Mouse (Mus musculus) forebrain, embryonic 14.5 days (tissue): Measurements from ENCODE around the gene Arhgef19. TPM values are rescaled to one million over a fixed set of nuclear protein-coding genes. Genes with fewer than 3 reads are reported as not detected.

Experiments
- ATAC-seq: fragments of 200-750 bp; cut with Nextera tagmentation; 2 replicates; pipeline ENCODE4 v1.8.0; 2017; ENCODE audit warnings: mild to moderate bottlenecking, moderate library complexity
- DNase-seq: peaks from one replicate; pipeline ENCODE4 v3.0.0-alpha.2; 2015; ENCODE audit warnings: low spot score
- H3K27ac ChIP-seq: fragments of 300-500 bp; sonication (generic); 2 replicates; pipeline ENCODE4 v1.5.1; 2014; ENCODE audit warnings: low read depth, mild to moderate bottlenecking, control low read depth, low read length, moderate library complexity
- H3K27me3 ChIP-seq: fragments of 300-500 bp; sonication (generic); replicated peaks from 2 replicates; pipeline ENCODE4 v1.6.1; 2014; ENCODE audit warnings: low read length, control low read depth, mixed read lengths; ENCODE audit not compliant: control insufficient read depth, insufficient read depth
- H3K36me3 ChIP-seq: fragments of 300-500 bp; sonication (generic); 2 replicates; pipeline ENCODE4 v1.6.1; 2014; ENCODE audit warnings: low read length, control low read depth; ENCODE audit not compliant: control insufficient read depth, insufficient read depth
- H3K4me1 ChIP-seq: fragments of 300-500 bp; sonication (generic); 2 replicates; pipeline ENCODE4 v1.6.1; 2014; ENCODE audit warnings: antibody characterized with exemption, low read length, control low read depth; ENCODE audit not compliant: control insufficient read depth, insufficient read depth
- H3K4me2 ChIP-seq: fragments of 300-500 bp; sonication (generic); 2 replicates; pipeline ENCODE4 v1.6.1; 2014; ENCODE audit warnings: mild to moderate bottlenecking, control low read depth, low read length
- H3K4me3 ChIP-seq: fragments of 300-500 bp; sonication (generic); 2 replicates; pipeline ENCODE4 v1.5.1; 2014; ENCODE audit warnings: low read depth, low read length, control low read depth
- H3K9ac ChIP-seq: fragments of 300-500 bp; sonication (generic); 2 replicates; pipeline ENCODE4 v1.6.1; 2014; ENCODE audit warnings: mild to moderate bottlenecking, low read length, control low read depth, moderate library complexity
- H3K9me3 ChIP-seq: fragments of 300-500 bp; sonication (generic); replicated peaks from 2 replicates; pipeline ENCODE4 v1.6.1; 2016; ENCODE audit warnings: low read length, control low read depth, mixed read lengths; ENCODE audit not compliant: control insufficient read depth
- WGBS: fragments of 180-500 bp; shearing (Covaris S2); extraction: QIAGEN DNeasy Blood & Tissue Kit; methylation state at CpG from one replicate; pipeline ENCODE4 v1.1.7; 2014; 5-methylcytosine and 5-hydroxymethylcytosine counted together
- polyA plus RNA-seq: library from polyadenylated mRNA; unstranded; fragments of >200 nt; fragmentation: Nextera tagmentation; extraction: Ambion mirVana; gene quantifications from 2 replicates; pipeline ENCODE4 v1.2.1, GENCODE M21; 2014

Arhgef19 gene
- polyA plus RNA-seq, 1 experiment from 2014 or later: 0.65 TPM

DNA sequence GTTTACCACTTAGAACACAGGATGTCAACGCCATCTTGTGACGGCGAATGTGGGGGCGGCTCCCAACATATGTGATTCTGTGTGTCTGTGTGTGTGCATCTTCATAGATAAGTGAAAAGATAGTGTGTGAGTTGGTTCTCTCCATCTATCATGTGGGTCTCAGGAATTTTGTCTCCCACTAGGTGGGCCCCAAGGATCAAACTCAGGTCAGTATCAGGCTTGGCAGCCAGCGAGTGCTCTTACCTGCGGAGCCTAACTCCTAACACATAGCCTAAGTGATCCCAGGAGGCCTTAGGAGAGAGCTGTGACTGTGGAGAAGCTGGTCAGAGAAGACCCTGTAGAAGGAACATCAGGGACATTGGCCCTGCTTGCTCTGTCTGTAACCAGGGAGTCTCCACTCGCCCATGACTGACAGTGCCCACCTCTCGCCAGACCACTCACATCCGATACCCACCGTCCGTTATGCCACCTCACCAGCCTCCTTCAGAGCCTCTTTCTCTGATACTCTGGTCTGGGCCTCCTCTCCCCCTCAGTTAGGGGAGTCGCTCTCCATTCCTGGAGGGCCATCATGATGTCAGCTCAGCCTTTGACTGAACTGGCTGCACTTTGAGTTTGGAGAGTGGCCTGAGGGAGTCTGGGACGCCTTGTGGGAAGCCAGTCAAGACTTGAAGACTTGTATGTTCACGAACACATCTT is 28.6 kb upstream of the Arhgef19 start:
- Histone ChIP-seq H3K4me3 (peak overlapping the region; percentile 22), H3K9me3 (no peaks in the 10 kb centered on the region), H3K27ac (no peak overlapping the region), H3K4me2 (peak overlapping the region; percentile 45), H3K4me1 (peaks cover 10% of the 10 kb centered on the region), H3K36me3 (no peaks in the 10 kb centered on the region), H3K27me3 (no peaks in the 10 kb centered on the region), H3K9ac (peak overlapping the region; percentile 40; the same call in 1 of the 2 replicates)
- ATAC-seq (0 out of 2 replicates have a peak, but pooled peaks have one; percentile 26), DNase-seq (no peak)
- 79% methylated on average over 14 of the region's 14 CpGs for WGBS

GRCm38 (mm10) chr4:141211646-141212045 is 27.7 kb upstream of the Arhgef19 start:
- Histone ChIP-seq H3K9ac (no peak overlapping the region), H3K4me1 (peaks cover 10% of the 10 kb centered on the region), H3K27me3 (no peaks in the 10 kb centered on the region), H3K9me3 (no peaks in the 10 kb centered on the region), H3K4me3 (no peak overlapping the region), H3K4me2 (no peak overlapping the region), H3K27ac (no peak overlapping the region), H3K36me3 (no peaks in the 10 kb centered on the region)
- ATAC-seq (no peak), DNase-seq (no peak)
- 89% methylated on average over 4 of the region's 4 CpGs for whole genome bisulfite sequencing

- H3K36me3 ChIP-seq: no peaks in the 10 kb centered on the region
- H3K4me1 ChIP-seq: peaks cover 10% of the 10 kb centered on the region
- no peaks in the 10 kb centered on the region for H3K27me3 ChIP-seq
- WGBS: 63% methylated on average over 9 of the region's 9 CpGs
- H3K4me3 ChIP-seq: no peak overlapping the region
- no peak overlapping the region for H3K9ac ChIP-seq
- no peaks in the 10 kb centered on the region for H3K9me3 ChIP-seq
- ATAC-seq (no peak), DNase-seq (no peak)
- H3K27ac ChIP-seq: no peak overlapping the region
- H3K4me2 ChIP-seq: no peak overlapping the region
Observed at GRCm38 (mm10) chr4:141212892-141213291, 26.4 kb upstream of the Arhgef19 start.

DNA sequence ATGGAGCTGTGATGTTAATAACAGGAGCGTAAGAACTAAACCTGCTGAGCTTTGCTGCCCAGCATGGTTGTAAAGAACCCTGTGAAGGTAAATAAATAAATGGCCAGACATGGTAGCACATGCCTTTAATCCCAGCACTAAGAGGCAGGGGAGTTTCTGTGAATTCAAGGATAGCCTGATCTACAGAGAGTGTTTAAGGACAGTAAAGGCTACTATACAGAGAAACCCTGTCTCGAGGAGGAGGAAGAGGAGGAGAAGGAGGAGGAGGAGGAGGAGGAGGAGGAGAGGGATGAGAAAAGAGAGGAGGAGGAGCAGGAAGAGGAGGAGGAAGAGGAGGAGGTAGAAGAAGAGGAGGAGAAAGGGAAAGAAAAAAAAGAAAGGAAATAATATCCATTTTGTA is 26.0 kb upstream of the Arhgef19 start:
- ATAC-seq: peak; percentile 43
- WGBS: 27% methylated on average over 2 of the region's 2 CpGs

DNA sequence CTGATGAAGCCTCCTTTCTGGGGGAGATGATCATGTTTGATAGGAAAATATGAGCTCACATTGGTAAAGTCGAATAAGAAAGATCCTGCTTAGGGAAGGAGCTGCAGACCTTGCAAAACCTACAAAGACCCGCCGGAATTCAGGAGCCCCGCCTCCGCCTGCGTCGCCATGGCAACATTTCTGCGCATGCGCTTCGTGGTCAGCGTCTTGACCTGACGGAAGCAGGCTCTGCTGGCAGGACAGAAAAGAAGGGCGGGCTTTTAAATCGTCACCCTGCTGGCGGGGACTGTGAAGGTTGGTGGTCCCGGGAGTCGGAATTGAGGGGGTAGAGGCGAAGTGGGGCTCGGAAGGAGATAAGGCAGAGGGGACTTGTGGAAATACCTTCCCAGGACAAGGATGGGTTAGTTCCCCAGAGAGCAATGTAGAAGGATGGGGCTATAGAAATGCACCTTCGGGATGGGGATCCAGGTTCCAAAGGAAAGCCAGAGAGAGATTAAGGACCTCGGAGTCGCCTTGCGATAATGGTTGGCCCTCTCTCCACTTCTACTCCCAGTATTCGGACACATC is 25.4 kb upstream of the Arhgef19 start, which contains the start of gene Rsg1:
TSS of gene Rsg1 (plus strand) at position 187 of the 567 bp plus-strand sequence.
- Histone ChIP-seq H3K4me1 (peaks cover 10% of the 10 kb centered on the region), H3K9me3 (no peaks in the 10 kb centered on the region), H3K9ac (peak within 1 kb of the TSS; percentile 69), H3K27me3 (no peaks in the 10 kb centered on the region), H3K4me2 (peak within 1 kb of the TSS; percentile 92), H3K27ac (peak within 1 kb of the TSS; percentile 66; the same call in 1 of the 2 replicates), H3K4me3 (peak within 1 kb of the TSS; percentile 47), H3K36me3 (no peaks in the 10 kb centered on the region)
- under 1% methylated on average over 24 of the region's 24 CpGs for WGBS
- DNase-seq: peak; percentile 98
- ATAC-seq: peak; percentile 84

More for the DNA sequence above, 26.0 kb upstream of the Arhgef19 start:
- Histone ChIP-seq H3K36me3 (no peaks in the 10 kb centered on the region), H3K9ac (peak overlapping the region; percentile 69), H3K4me1 (peaks cover 10% of the 10 kb centered on the region), H3K27me3 (no peaks in the 10 kb centered on the region), H3K4me2 (peak overlapping the region; percentile 92), H3K27ac (peak overlapping the region; percentile 66; the same call in 1 of the 2 replicates), H3K4me3 (peak overlapping the region; percentile 47), H3K9me3 (no peaks in the 10 kb centered on the region)
- no peak for DNase-seq

GRCm38 (mm10) chr4:141214337-141214851 is 24.9 kb upstream of the Arhgef19 start:
- H3K4me1 ChIP-seq: peaks cover 10% of the 10 kb centered on the region
- no peaks in the 10 kb centered on the region for H3K9me3 ChIP-seq
- H3K36me3 ChIP-seq: peaks cover 1% of the 10 kb centered on the region; the same call in 1 of the 2 replicates
- ATAC-seq (peak; percentile 40), DNase-seq (peak; percentile 38)
- 2% methylated on average over 16 of the region's 16 CpGs for WGBS
- H3K4me2 ChIP-seq: peak overlapping the region; percentile 92
- peak overlapping the region; percentile 47 for H3K4me3 ChIP-seq
- no peak overlapping the region; the same call in 1 of the 2 replicates for H3K27ac ChIP-seq
- no peaks in the 10 kb centered on the region for H3K27me3 ChIP-seq
- H3K9ac ChIP-seq: peak overlapping the region; percentile 69

- H3K4me3 ChIP-seq: no peak overlapping the region
- no peak overlapping the region for H3K4me2 ChIP-seq
- no peak for DNase-seq
- H3K36me3 ChIP-seq: peaks cover 6% of the 10 kb centered on the region; the same call in 1 of the 2 replicates
- no peak for ATAC-seq
- H3K9me3 ChIP-seq: no peaks in the 10 kb centered on the region
- H3K27ac ChIP-seq: no peak overlapping the region
- no peak overlapping the region for H3K9ac ChIP-seq
- 94% methylated on average over 20 of the region's 20 CpGs for WGBS
- peaks cover 2% of the 10 kb centered on the region; the same call in 1 of the 2 replicates for H3K4me1 ChIP-seq
- no peaks in the 10 kb centered on the region for H3K27me3 ChIP-seq
Observed at GRCm38 (mm10) chr4:141219583-141220213, 19.6 kb upstream of the Arhgef19 start.

- ATAC-seq (no peak), DNase-seq (no peak)
- Histone ChIP-seq H3K27me3 (no peaks in the 10 kb centered on the region), H3K4me2 (no peak overlapping the region), H3K4me1 (no peaks in the 10 kb centered on the region), H3K9me3 (no peaks in the 10 kb centered on the region), H3K36me3 (peaks cover 6% of the 10 kb centered on the region; the same call in 1 of the 2 replicates), H3K4me3 (no peak overlapping the region), H3K9ac (no peak overlapping the region), H3K27ac (no peak overlapping the region)
- 78% methylated on average over 2 of the region's 2 CpGs for WGBS
Observed at GRCm38 (mm10) chr4:141221848-141222247, 17.5 kb upstream of the Arhgef19 start.
